Mouse (Mus musculus) hindbrain, postnatal 0 days (tissue): Measurements from ENCODE around the gene S100z. TPM values are rescaled to one million over a fixed set of nuclear protein-coding genes. Genes with fewer than 3 reads are reported as not detected.

Experiments
- ATAC-seq: fragments of 200-750 bp; cut with Nextera tagmentation; 2 replicates; pipeline ENCODE4 v1.8.0; 2017; ENCODE audit warnings: mild to moderate bottlenecking, moderate TSS enrichment, moderate library complexity
- DNase-seq: peaks from one replicate; pipeline ENCODE4 v3.0.0-alpha.2; 2015; ENCODE audit warnings: low spot score
- H3K27ac ChIP-seq: fragments of 300-500 bp; sonication (generic); 2 replicates; pipeline ENCODE4 v1.5.1; 2014; ENCODE audit warnings: mild to moderate bottlenecking
- H3K27me3 ChIP-seq: fragments of 300-500 bp; sonication (generic); 2 replicates; pipeline ENCODE4 v1.6.1; 2014; ENCODE audit warnings: low read length, mixed read lengths; ENCODE audit not compliant: insufficient read depth
- H3K36me3 ChIP-seq: fragments of 300-500 bp; sonication (generic); 2 replicates; pipeline ENCODE4 v1.6.1; 2014; ENCODE audit warnings: low read length, mixed read lengths; ENCODE audit not compliant: insufficient read depth
- H3K4me1 ChIP-seq: fragments of 300-500 bp; sonication (generic); 2 replicates; pipeline ENCODE4 v1.6.1; 2014; ENCODE audit warnings: antibody characterized with exemption, low read length, mixed read lengths; ENCODE audit not compliant: insufficient read depth
- H3K4me2 ChIP-seq: fragments of 300-500 bp; sonication (generic); 2 replicates; pipeline ENCODE4 v1.6.1; 2014; ENCODE audit warnings: low read depth, mild to moderate bottlenecking, low read length, moderate library complexity, mixed read lengths
- H3K4me3 ChIP-seq: fragments of 300-500 bp; sonication (generic); 2 replicates; pipeline ENCODE4 v1.5.1; 2014; ENCODE audit warnings: low read length
- H3K9ac ChIP-seq: fragments of 300-500 bp; sonication (generic); replicated peaks from 2 replicates; pipeline ENCODE4 v1.6.1; 2014; ENCODE audit warnings: mild to moderate bottlenecking, low read length, moderate library complexity, mixed read lengths
- H3K9me3 ChIP-seq: fragments of 300-500 bp; sonication (generic); 2 replicates; pipeline ENCODE4 v1.6.1; 2016; ENCODE audit warnings: low read length, mixed read lengths
- CTCF ChIP-seq: IDR thresholded peaks from 2 replicates; pipeline ENCODE4 v1.5.1; 2016; ENCODE audit warnings: antibody characterized with exemption, control low read depth, low read depth
- WGBS: fragments of 180-500 bp; shearing (Covaris S2); extraction: QIAGEN DNeasy Blood & Tissue Kit; methylation state at CpG from one replicate; pipeline ENCODE4 v1.1.7; 2014; 5-methylcytosine and 5-hydroxymethylcytosine counted together
- polyA plus RNA-seq: library from polyadenylated mRNA; unstranded; fragments of >200 nt; fragmentation: Nextera tagmentation; extraction: Ambion mirVana; gene quantifications from 2 replicates; pipeline ENCODE4 v1.2.1, GENCODE M21; 2015
- total RNA-seq: library from RNA; depleted of rRNA; stranded (reverse); fragments of >200 nt; gene quantifications from 2 replicates; pipeline ENCODE4 v1.2.3, GENCODE M21; 2014

The S100z gene
- total and polyA plus RNA-seq, 2 experiments from 2014 or later = not detected

- ATAC-seq (no peak), DNase-seq (no peak)
- no peaks in the 10 kb centered on the region for H3K4me1 ChIP-seq
- no peaks in the 10 kb centered on the region for H3K36me3 ChIP-seq
- no peaks in the 10 kb centered on the region for H3K9me3 ChIP-seq
- H3K27me3 ChIP-seq = no peaks in the 10 kb centered on the region
- WGBS = 85% methylated on average over 9 of the region's 9 CpGs
- no peak overlapping the region for H3K27ac ChIP-seq
- TF ChIP-seq CTCF = no peak
- H3K4me2 ChIP-seq = no peak overlapping the region
- no peak overlapping the region for H3K9ac ChIP-seq
- no peak overlapping the region for H3K4me3 ChIP-seq
Measured at GRCm38 (mm10) chr13:95450636-95451210, 27.8 kb downstream of the S100z start.

- H3K36me3 ChIP-seq = no peaks in the 10 kb centered on the region
- no peak overlapping the region for H3K4me2 ChIP-seq
- no peak overlapping the region for H3K27ac ChIP-seq
- TF ChIP-seq CTCF = no peak
- DNase-seq (no peak), ATAC-seq (no peak)
- no peaks in the 10 kb centered on the region for H3K27me3 ChIP-seq
- H3K4me1 ChIP-seq = no peaks in the 10 kb centered on the region
- H3K4me3 ChIP-seq = no peak overlapping the region
- H3K9ac ChIP-seq = no peak overlapping the region
- H3K9me3 ChIP-seq = no peaks in the 10 kb centered on the region
- 79% methylated on average over 3 of the region's 3 CpGs for WGBS
Measured at GRCm38 (mm10) chr13:95449730-95450129, 28.8 kb downstream of the S100z start.

DNA sequence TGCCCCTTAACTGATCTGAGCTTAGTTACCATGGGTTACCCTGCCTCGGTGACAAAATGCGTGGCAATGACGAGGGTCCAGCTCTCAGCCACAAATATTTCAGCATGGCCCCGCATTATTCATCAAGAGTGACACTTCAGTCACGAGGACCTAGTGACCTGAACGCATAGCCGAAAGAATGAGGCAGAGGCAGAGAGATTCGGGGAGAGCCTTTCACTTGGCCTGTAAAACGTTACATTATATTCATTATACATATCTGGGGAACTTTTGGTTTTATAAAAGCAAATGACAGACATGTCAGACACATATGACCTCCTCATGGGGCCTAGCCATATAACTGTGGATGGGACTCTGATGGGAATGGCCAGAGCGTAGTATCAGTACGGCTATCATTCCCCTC is 33.7 kb downstream of the S100z start, which contains the start of gene Crhbp:
Gene Crhbp (minus strand): TSS at position 101 of the 400 bp plus-strand sequence.
- H3K9me3 ChIP-seq = no peaks in the 10 kb centered on the region
- peak within 1 kb of the TSS; percentile 43 for H3K9ac ChIP-seq
- 45% methylated on average over 11 of the region's 11 CpGs for WGBS
- H3K36me3 ChIP-seq = no peaks in the 10 kb centered on the region
- DNase-seq (no peak), ATAC-seq (no peak)
- no peak for TF ChIP-seq CTCF
- peaks cover 12% of the 10 kb centered on the region for H3K4me1 ChIP-seq
- H3K27ac ChIP-seq = no peak within 1 kb of the TSS
- H3K4me2 ChIP-seq = peak within 1 kb of the TSS; percentile 95
- H3K27me3 ChIP-seq = peaks cover 7% of the 10 kb centered on the region; the same call in 1 of the 2 replicates
- H3K4me3 ChIP-seq = peak within 1 kb of the TSS; percentile 45

- no peaks in the 10 kb centered on the region for H3K36me3 ChIP-seq
- WGBS = 16% methylated on average over 7 of the region's 7 CpGs
- peak overlapping the region; percentile 43; the same call in 1 of the 2 replicates for H3K9ac ChIP-seq
Measured at GRCm38 (mm10) chr13:95444291-95444690, 34.2 kb downstream of the S100z start.

GRCm38 (mm10) chr13:95443376-95444233 is 34.9 kb downstream of the S100z start:
- no peaks in the 10 kb centered on the region for H3K36me3 ChIP-seq
- no peak overlapping the region for H3K27ac ChIP-seq
- DNase-seq = peak; percentile 77
- H3K27me3 ChIP-seq = peaks cover 7% of the 10 kb centered on the region; the same call in 1 of the 2 replicates
- no peaks in the 10 kb centered on the region for H3K9me3 ChIP-seq
- 1% methylated on average over 46 of the region's 46 CpGs for WGBS
- peak overlapping the region; percentile 95 for H3K4me2 ChIP-seq
- peak; percentile 85 for ATAC-seq
- peak overlapping the region; percentile 43 for H3K9ac ChIP-seq
- peak; percentile 63 for TF ChIP-seq CTCF
- H3K4me3 ChIP-seq = peak overlapping the region; percentile 45
- H3K4me1 ChIP-seq = peaks cover 12% of the 10 kb centered on the region

More at GRCm38 (mm10) chr13:95444291-95444690, 34.2 kb downstream of the S100z start:
- peak overlapping the region; percentile 45 for H3K4me3 ChIP-seq
- no peak for DNase-seq
- ATAC-seq = no peak
- TF ChIP-seq CTCF = no peak
- H3K27me3 ChIP-seq = peaks cover 7% of the 10 kb centered on the region; the same call in 1 of the 2 replicates
- no peak overlapping the region for H3K27ac ChIP-seq
- peaks cover 12% of the 10 kb centered on the region for H3K4me1 ChIP-seq
- H3K4me2 ChIP-seq = peak overlapping the region; percentile 95
- H3K9me3 ChIP-seq = no peaks in the 10 kb centered on the region

DNA sequence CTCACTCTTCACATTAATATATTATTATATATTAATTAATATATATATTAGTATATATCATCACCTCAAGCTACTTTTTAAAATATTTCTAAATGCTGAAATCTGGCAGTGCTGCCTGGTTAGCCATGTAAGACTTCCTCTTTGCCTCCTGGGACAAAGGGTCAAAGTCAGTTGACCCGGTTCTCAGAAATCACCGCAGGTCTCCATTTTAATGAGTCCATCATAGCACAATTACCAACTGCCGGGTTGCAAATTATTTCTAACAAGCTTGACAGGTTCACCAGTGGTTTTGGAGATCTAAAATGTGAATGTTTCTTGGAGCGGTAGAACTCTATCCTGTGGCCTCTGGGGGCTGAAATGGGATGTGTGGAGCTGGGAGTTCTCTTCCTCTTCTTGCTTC is 35.6 kb downstream of the S100z start:
- ATAC-seq (no peak), DNase-seq (no peak)
- WGBS = 13% methylated on average over 4 of the region's 4 CpGs
- Histone ChIP-seq H3K4me3 (peak overlapping the region; percentile 45; the same call in 1 of the 2 replicates), H3K4me2 (peak overlapping the region; percentile 95), H3K27ac (no peak overlapping the region), H3K27me3 (peaks cover 7% of the 10 kb centered on the region; the same call in 1 of the 2 replicates), H3K9ac (no peak overlapping the region; the same call in 1 of the 2 replicates), H3K36me3 (no peaks in the 10 kb centered on the region), H3K9me3 (no peaks in the 10 kb centered on the region), H3K4me1 (peaks cover 12% of the 10 kb centered on the region)
- TF ChIP-seq CTCF = no peak
